Mouse (Mus musculus) olfactory bulb, adult 2 months (tissue): ENCODE data around the gene Kcnq1. TPM values are rescaled to one million over a fixed set of nuclear protein-coding genes. Genes with fewer than 3 reads are reported as not detected.

Source experiments
- H3K27ac ChIP-seq: fragments of 200-500 bp; 2 replicates; pipeline ENCODE4 v1.5.1; 2012; ENCODE audit warnings: low read depth, low read length; ENCODE audit not compliant: insufficient read depth
- H3K4me1 ChIP-seq: fragments of 200-500 bp; 2 replicates; pipeline ENCODE4 v1.6.1; 2012; ENCODE audit warnings: low read length; ENCODE audit not compliant: control insufficient read depth, insufficient read depth
- H3K4me3 ChIP-seq: fragments of 200-500 bp; 2 replicates; pipeline ENCODE4 v1.5.1; 2012; ENCODE audit warnings: mild to moderate bottlenecking, low read depth, low read length, moderate library complexity; ENCODE audit not compliant: insufficient read depth
- CTCF ChIP-seq: fragments of 200-500 bp; IDR thresholded peaks from 2 replicates; pipeline ENCODE4 v1.5.1; 2012; ENCODE audit warnings: low read depth, mild to moderate bottlenecking, low read length, moderate library complexity; ENCODE audit not compliant: insufficient read depth
- POLR2A ChIP-seq: fragments of 200-500 bp; IDR thresholded peaks from 2 replicates; pipeline ENCODE4 v1.6.1; 2012; ENCODE audit warnings: mild to moderate bottlenecking, low read depth, low read length, moderate library complexity; ENCODE audit not compliant: insufficient read depth
- WGBS: fragments of 180-500 bp; shearing (Covaris S2); methylation state at CpG from one replicate; pipeline ENCODE4 v1.1.7; 2018; 5-methylcytosine and 5-hydroxymethylcytosine counted together
- polyA plus RNA-seq: library from polyadenylated mRNA; stranded (reverse); fragments of >200 nt; gene quantifications from 2 replicates; pipeline ENCODE4 v1.2.4, GENCODE M21; 2012; ENCODE audit warnings: low replicate concordance; ENCODE audit not compliant: missing spikeins, insufficient read depth, insufficient read length

Kcnq1 gene
- not detected in 2 replicates for polyA plus RNA-seq

GRCm38 (mm10) chr7:143106062-143106461, at the start of gene Kcnq1:
Kcnq1 (plus strand) TSS chr7:143106362.
- TF ChIP-seq POLR2A (no peak), CTCF (no peak)
- Histone ChIP-seq H3K27ac (no peak within 1 kb of the TSS), H3K4me1 (peaks cover 11% of the 10 kb centered on the region; the same call in 1 of the 2 replicates), H3K4me3 (0 out of 2 replicates have a peak within 1 kb of the TSS, but pooled peaks have one; percentile 6)
- WGBS = 75% methylated on average over 4 of the region's 4 CpGs

GRCm38 (mm10) chr7:143057023-143057422, 49.1 kb upstream of the Kcnq1 start:
- TF ChIP-seq CTCF (no peak), POLR2A (no peak)
- Histone ChIP-seq H3K4me3 (no peak overlapping the region), H3K4me1 (peaks cover 63% of the 10 kb centered on the region), H3K27ac (no peak overlapping the region)
- WGBS = 79% methylated on average over 5 of the region's 5 CpGs

DNA sequence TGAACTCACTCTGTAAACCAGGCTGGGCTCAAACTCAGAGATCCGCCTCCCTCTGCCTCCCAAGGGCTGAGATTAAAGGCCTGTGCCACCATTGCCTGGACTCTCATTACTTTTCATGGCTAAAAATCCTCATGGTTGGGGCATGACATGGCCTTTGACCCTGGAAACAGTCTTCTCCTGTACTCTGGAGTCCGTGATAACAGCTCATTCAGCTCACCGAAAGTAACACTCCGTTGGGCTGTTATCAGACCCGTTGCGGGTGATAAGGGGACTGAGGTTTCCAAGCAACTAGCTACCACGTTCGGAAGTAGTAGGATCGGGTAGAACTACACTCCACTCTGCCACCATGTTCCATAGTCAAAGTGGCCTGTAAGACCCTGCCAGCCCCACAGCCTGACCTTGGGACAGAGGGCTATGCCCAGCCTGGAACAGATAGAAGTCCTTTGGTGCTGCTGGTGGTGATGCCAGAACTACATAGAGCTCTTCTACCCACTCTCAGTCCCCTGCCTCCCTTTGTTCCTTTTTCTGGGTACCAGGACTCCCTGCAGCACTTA, 48.4 kb upstream of the Kcnq1 start:
- 79% methylated on average over 9 of the region's 9 CpGs for WGBS
- Histone ChIP-seq H3K4me3 (no peak overlapping the region), H3K4me1 (peaks cover 64% of the 10 kb centered on the region), H3K27ac (no peak overlapping the region)
- no peak for TF ChIP-seq POLR2A
- no peak for TF ChIP-seq CTCF

DNA sequence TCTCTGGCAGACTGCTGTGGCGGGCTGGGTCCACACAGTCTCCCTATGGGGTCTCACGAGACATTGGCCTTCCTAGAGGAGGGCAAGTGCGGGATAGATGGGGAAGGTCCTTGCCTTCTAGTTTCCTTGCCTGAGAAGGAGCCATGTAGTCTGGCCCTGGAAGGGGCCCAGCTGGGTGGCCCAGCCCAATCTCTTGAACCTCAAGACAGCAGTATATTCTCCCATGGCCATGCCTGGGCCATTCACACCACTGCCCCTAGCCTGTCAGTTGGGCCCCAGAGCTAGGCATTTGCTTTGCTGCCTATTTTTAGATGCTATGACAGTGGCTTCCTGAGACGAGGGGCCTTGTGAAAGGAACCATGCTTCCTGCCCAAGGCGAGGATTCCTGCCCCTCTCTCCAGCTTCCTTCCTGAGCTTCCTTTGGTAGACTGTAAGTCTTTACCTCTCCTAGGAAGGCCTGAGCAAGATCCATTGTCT, 47.9 kb upstream of the Kcnq1 start:
- no peak overlapping the region for H3K4me3 ChIP-seq
- peaks cover 64% of the 10 kb centered on the region for H3K4me1 ChIP-seq
- no peak overlapping the region for H3K27ac ChIP-seq
- no peak for TF ChIP-seq POLR2A
- no peak for TF ChIP-seq CTCF
- 64% methylated on average over 5 of the region's 5 CpGs for WGBS

DNA sequence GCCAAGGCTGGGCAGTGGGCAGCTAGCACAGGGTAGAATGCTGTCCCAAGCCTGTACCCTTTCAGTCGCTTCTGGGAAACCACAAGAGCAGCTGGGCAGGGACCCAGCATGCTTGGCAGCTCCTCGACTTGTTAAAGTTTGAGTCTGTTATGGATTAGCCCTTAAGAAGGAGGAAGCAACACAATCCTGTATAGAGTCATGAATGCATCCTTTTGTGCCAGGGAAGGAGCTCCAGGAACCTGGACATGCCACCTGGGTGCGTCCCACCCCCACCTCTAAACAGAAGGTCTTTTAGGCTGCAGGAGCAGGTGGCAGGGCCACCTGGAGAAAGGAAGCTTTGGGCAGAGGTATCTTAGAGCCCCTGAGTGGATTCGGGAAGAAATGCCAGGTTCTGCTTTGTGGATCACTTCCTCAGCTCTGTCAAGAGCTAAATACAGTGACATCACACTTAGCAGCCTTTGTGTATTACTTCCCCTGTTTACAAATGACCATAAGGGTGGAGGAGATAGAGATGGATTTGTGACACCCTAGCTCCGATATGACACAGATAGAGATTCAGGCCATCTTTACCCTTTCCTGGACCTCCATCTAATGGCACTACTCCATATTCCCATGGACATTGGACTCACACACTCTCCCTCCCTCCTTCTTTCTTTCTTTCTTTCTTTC, 46.8 kb upstream of the Kcnq1 start:
- H3K4me3 ChIP-seq = no peak overlapping the region
- H3K27ac ChIP-seq = peak overlapping the region; percentile 32; the same call in 1 of the 2 replicates
- WGBS = 37% methylated on average over 5 of the region's 5 CpGs
- TF ChIP-seq POLR2A = no peak
- H3K4me1 ChIP-seq = peaks cover 59% of the 10 kb centered on the region

- Histone ChIP-seq H3K4me1 (peaks cover 32% of the 10 kb centered on the region), H3K27ac (no peak overlapping the region), H3K4me3 (no peak overlapping the region)
- TF ChIP-seq CTCF (no peak), POLR2A (no peak)
- WGBS = 56% methylated on average over 2 of the region's 2 CpGs
Observed at GRCm38 (mm10) chr7:143062704-143063103, 43.5 kb upstream of the Kcnq1 start.

- TF ChIP-seq POLR2A (no peak), CTCF (no peak)
- 32% methylated on average over 6 of the region's 6 CpGs for WGBS
- Histone ChIP-seq H3K4me1 (peaks cover 29% of the 10 kb centered on the region), H3K27ac (no peak overlapping the region), H3K4me3 (no peak overlapping the region)
Observed at GRCm38 (mm10) chr7:143064226-143064625, 41.9 kb upstream of the Kcnq1 start.

- 97% methylated on average over 2 of the region's 2 CpGs for WGBS
- Histone ChIP-seq H3K4me1 (peaks cover 29% of the 10 kb centered on the region), H3K27ac (no peak overlapping the region), H3K4me3 (no peak overlapping the region)
- TF ChIP-seq POLR2A (no peak), CTCF (no peak)
Observed at GRCm38 (mm10) chr7:143065692-143066091, 40.5 kb upstream of the Kcnq1 start.

DNA sequence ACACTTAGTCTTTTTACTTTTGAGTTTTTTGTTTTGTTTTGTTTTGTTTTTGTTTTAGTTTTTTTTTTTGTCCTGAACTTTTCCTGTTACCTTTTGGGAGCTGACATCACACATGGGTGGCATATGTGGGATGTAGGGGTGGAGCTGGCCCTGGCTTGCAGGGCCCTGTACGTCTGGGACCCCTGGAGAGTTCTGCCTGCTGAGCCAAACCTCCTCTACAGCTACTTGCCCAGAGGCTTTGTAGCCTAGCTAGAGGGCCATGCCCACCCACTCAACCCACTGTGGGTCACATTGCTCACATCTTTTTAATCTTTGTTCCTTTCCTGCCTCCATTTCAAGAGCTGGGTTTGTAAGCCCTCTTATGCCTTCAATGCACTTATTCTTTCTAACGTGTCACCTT, 38.7 kb upstream of the Kcnq1 start:
- H3K4me1 ChIP-seq = peaks cover 25% of the 10 kb centered on the region
- H3K27ac ChIP-seq = no peak overlapping the region
- 35% methylated on average over 2 of the region's 2 CpGs for WGBS
- TF ChIP-seq CTCF (no peak), POLR2A (no peak)
- H3K4me3 ChIP-seq = no peak overlapping the region

DNA sequence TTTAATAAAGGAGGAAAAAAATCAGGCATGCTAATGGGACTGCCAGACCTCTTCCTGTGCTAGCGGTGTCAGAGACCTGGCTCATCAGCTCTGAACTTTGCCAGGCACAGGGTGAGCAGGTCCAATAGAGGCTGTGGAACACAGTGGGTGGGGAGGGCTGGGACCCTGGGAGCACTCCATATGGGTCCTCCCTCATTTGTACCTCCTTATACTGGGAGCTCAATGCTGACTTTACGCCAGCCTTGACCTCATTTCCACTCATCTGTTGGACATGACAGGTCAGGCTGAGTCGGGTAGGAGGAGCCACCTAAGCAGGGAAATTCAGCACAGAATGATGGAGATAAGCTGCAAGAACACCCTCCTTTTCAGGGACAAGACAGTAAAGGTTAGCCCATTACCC, 38.3 kb upstream of the Kcnq1 start:
- H3K27ac ChIP-seq = no peak overlapping the region; the same call in 1 of the 2 replicates
- H3K4me3 ChIP-seq = no peak overlapping the region
- peaks cover 22% of the 10 kb centered on the region for H3K4me1 ChIP-seq
- 77% methylated on average over 3 of the region's 3 CpGs for WGBS
- no peak for TF ChIP-seq CTCF
- no peak for TF ChIP-seq POLR2A
